Mouse (Mus musculus): ENCODE measurements around the gene Arpc2. TPM values are rescaled to one million over a fixed set of nuclear protein-coding genes. Genes with fewer than 3 reads are reported as not detected.

Gene Arpc2
- 100 to 1,000 TPM; 649 to 657 TPM for total RNA-seq (2023)

DNA sequence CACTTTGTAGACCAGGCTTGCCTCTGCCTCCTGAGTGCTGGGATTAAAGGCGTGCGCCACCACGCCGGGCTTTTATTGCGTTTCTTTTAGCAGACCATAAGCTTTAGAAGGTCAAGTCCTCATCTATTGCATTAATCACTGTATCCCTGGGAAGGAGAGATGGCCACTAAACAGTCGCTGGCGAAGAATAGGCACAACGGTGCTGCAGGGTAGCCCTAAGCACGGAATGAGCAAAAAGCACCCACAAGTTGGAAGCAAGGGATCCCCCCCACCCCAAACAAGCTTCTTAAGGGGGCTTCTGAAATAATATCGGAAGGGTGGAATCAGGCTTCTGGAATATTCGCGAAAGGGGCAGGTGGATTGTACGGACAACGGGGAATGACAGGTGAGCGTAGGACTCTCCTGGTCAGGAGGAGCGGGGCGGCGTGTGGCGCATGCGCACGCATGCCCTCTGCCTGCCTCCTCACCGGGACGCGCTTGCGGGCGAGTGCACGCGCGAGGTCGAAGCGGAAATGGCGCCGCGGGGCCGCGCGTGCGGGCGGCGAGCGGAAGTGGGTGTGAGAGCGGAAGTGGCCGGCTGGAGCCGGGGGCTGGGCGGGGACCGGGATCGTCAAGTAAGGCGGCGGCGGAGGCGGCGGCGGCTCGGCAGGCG, at the start of gene Arpc2:
Gene Arpc2 (plus strand): TSS at position 147 of the 652 bp plus-strand sequence.

DNA sequence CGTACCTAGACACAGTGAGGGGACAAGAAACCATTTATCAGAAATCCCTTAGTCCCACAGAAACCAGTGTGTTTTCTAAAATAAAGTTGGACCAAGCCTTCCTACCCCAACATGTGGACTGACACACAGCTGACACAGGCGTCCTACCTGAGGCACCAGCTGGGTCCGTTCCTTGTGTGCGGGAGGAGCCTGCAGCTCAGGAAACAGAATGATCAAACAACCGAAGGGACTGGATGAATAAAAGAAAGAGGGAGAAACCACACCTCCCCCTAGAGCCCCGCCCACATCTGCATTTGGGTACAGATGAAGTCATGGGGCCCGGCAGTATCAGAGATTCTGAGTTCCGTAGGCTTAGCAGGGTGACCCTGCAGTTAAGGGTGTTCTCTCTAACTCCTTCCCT, 41.4 kb upstream of the Arpc2 start, which contains the start of gene Cxcr1:
Gene Cxcr1 (minus strand): TSS at position 187 of the 400 bp plus-strand sequence.

DNA sequence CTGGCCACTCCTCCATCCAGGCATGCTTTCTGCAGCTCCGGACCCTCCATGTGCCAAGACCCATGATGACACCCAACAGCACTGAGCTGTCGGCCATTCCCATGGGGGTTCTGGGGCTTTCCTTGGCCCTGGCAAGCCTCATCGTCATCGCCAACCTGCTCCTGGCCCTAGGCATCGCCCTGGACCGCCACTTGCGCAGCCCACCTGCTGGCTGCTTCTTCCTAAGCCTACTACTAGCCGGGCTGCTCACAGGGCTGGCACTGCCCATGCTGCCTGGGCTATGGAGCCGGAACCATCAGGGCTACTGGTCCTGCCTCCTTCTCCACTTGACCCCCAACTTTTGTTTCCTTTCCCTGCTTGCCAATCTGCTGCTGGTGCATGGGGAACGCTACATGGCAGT, 42.7 kb downstream of the Arpc2 start, which contains the start of gene Gpbar1:
Gene Gpbar1 (plus strand): TSS at position 13 of the 400 bp plus-strand sequence.

DNA sequence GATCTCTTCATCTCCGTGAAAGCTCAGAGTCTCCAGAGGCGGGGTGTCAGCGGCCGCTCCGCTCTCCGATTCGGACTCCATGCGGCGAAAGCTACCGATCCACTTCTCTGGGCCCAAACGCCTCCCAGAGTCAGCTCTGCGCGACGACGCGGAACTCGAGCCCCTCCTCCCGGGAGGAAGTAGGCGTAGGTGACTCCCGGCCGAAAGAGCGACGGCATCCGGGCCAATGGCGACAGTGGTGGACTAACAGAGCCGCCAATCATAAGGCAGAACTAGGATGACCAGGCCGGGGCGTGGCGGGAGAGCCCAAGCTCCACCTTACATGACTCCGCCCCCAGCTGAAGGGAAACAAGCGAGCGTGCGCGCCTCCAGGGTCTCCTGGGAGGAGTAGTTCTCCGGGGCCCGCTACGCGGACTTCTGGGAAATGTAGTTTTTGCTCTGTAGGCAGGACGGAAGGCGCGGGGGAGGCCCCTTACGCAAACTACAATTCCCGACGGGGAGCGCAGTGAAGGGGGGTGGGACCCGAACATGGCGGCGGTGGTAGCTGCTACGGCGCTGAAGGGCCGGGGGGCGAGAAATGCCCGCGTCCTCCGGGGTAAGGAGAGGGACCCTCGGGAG, 48.8 kb downstream of the Arpc2 start, which contains the start of the genes Aamp and Pnkd:
Gene Aamp (minus strand): TSS at position 196 of the 618 bp plus-strand sequence.
Gene Pnkd (plus strand): TSS at position 388 of the 618 bp plus-strand sequence.

DNA sequence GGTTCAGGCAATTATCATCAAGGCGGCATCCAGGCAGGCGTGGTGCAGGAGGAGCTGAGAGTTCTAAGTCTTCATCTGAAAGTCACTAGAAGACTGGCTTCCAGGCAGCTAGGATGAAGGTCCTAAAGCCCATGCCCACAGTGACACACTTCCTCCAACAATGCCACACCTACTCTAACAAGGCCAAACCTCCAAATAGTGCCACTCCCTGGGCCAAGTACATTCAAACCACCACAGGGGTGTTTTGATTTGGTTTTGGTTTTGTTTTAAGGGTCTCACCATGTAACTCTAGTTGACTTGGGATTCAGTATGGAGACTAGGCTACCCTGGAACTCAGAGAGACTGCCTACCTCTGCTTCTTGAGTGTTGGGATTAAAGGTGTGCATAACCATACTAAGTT, 69.6 kb downstream of the Arpc2 start, which contains the start of gene Tmbim1:
Gene Tmbim1 (minus strand): TSS at position 101 of the 400 bp plus-strand sequence.

Other genes with a start within 250 kb of the Arpc2 start
- 10 to 100 TPM; 18.8 to 19.2 TPM for gene Tns1, start 111.6 kb upstream of the Arpc2 start, total RNA-seq (2023)
- 1 to 10 TPM; 3.3 to 4.2 TPM for gene Rufy4, start 110.5 kb upstream of the Arpc2 start, total RNA-seq (2023)
- gene Cxcr2, start 82.1 kb upstream of the Arpc2 start, total RNA-seq (2023): 100 to 1,000 TPM; 328 to 426 TPM
- under 1 TPM in 1 of 2 experiments, not detected in 1; 0.38 TPM for gene Cxcr1, start 41.5 kb upstream of the Arpc2 start, total RNA-seq (2023)
- under 1 TPM in 1 of 2 experiments, not detected in 1; 0.51 TPM for gene Gpbar1, start 42.5 kb downstream of the Arpc2 start, total RNA-seq (2023)
- 10 to 100 TPM; 60.2 to 63.7 TPM for gene Aamp, start 48.7 kb downstream of the Arpc2 start, total RNA-seq (2023)
- 10 to 100 TPM; 12.1 to 15.6 TPM for gene Pnkd, start 48.8 kb downstream of the Arpc2 start, total RNA-seq (2023)
- gene Tmbim1, start 69.5 kb downstream of the Arpc2 start, total RNA-seq (2023): 10 to 100 TPM; 12.5 to 13.5 TPM
- not detected for gene Catip, start 126.0 kb downstream of the Arpc2 start, total RNA-seq (2023)
- 100 to 1,000 TPM; 174 to 175 TPM for gene Slc11a1, start 139.1 kb downstream of the Arpc2 start, total RNA-seq (2023)
- gene Ctdsp1, start 155.4 kb downstream of the Arpc2 start, total RNA-seq (2023): 100 to 1,000 TPM; 149 to 153 TPM
- gene Vil1, start 173.3 kb downstream of the Arpc2 start, total RNA-seq (2023): under 1 TPM in 1 of 2 experiments, not detected in 1; 0.13 TPM